Mouse (Mus musculus) frontal cortex, adult (tissue): ENCODE results near the gene Fam45a.

Experiments
- ATAC-seq: cut with Nextera tagmentation; 2 replicates; pipeline ENCODE4 v1.9.2; 2017; ENCODE audit warnings: mild to moderate bottlenecking, moderate library complexity, mixed read lengths; ENCODE audit not compliant: low TSS enrichment

The Fam45a gene

DNA sequence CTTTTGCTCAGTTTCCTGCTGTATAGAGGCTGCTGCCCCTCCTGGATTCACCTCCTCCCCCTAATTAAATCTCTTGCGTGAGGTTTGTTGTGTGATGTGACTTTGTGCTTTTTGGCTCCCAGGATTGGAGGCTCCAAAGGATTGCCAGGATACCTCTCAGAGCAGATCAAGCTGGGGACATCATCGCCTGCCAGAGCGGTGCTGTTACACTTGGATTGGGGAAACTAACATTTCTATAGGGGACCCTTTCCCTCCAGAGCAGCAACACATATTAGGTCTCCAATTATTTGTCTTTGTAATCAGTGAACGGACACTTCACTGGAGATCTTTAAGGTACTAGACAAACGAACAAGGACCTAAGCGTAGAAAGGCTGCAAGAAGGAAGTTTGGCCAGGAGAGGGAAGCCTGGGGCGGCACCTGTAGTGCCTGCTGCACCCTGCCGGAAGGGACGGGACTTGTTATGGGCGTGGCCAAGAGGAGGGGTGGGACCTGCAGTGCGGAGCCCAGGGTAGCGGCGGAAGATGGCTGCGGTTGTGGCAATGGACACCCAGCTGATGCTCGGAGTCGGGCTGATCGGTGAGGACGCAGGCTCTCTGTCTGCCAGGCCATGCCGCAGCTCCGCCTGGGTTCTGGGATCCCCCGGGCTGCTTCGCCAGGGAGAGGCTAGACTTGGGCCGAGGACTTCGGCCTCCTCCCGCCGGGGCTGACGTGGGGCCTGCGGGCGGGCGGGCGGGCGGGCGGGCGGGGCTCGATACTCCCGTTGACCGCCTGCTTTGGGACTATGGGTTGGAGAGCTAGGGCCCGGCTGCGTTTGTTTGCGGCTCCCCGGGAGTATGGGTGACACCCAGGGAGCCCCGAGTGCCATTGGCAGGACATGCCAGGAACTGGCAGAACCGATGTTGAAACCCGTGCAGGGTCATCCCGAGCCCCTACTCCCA, at the start of gene Fam45a:
TSS of gene Fam45a (plus strand) at position 488 of the 938 bp plus-strand sequence.
- ATAC-seq = peak; percentile 100

DNA sequence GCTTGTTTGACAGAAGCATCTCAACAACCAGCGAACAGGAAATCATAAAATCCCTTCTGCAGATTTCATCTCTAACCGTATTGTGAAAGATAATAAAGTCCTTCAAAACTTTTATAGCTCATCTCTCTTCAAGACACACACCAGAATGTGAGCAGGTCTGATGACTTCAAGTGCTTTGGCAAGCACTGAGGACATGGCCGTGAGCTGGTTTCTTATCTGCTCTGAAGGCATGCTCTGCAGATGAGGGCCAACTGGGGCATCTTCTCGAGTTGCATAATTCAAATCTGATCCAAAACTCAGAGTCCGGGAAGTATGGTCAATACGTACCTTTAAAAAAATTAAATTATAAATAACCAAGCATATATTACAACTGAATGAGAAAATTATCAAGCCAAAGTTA, 38.0 kb upstream of the Fam45a start:
- no peak for ATAC-seq

DNA sequence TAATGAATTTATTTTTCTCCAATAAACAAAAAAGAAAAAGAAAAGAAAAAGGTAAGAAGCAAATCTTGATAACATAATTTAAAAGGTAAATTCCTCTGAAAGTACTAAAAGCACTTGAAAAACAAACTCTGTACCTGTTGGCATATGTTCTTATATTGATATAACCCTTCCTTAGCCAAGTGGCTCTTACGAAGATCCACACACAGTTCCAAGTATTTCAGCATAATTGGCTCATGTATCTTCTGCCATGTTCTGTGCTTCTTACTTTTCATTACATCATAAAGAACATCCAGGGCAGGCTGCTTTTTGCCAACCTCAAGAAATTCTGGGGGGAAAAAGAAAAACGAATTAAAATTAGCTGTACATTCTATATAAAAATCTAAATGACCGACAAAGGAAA, 29.4 kb upstream of the Fam45a start:
- ATAC-seq = no peak

DNA sequence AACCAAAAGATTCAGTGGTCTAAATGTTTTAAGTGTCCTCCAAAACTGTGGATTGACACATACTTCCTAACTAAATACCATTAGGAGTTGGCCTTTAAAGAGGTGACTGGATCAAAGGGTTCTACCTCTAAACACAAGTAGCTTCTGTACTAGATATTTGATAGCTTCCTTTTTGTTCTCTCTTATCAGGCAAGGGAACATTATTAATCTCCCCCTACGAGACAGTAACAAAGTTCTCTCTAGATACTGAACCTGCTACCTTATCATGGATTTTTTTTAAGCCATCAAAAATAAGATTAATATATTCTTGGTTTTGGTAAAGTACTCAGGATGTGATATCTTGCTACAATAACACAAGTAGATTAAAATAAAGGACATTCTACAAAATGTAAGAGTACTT, 26.7 kb upstream of the Fam45a start:
- no peak for ATAC-seq

DNA sequence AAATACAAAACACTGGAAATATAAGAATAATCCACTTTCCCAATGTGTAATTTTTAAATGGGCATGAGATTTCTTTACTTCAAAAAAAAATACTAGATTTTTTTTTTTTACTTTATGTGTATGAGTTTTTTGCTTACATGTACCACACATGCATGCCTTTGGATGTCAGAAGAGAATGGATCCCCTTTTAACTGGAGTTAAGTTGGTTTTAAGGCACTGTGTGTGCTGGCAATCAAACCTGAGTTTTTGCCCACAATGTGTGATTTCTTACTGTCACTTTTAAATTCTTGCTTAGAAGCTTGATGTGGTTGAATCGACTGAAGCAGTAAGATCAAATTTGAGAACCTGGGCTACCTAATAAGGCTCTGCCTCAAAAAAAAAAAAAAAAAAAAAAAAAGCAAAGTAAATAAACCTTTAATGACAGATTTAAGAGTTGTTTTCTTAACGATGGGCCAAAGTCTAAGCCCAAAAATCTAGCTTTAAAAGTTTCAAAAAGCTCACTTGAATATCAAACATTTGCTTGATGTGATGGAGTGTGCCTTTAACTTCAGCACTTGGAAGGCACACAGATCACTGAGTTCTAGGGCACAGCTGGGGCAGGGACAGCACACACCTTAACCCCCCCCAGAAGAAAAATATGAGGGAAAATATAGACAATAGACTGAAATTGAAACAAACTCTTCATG, 23.8 kb upstream of the Fam45a start:
- ATAC-seq = no peak

DNA sequence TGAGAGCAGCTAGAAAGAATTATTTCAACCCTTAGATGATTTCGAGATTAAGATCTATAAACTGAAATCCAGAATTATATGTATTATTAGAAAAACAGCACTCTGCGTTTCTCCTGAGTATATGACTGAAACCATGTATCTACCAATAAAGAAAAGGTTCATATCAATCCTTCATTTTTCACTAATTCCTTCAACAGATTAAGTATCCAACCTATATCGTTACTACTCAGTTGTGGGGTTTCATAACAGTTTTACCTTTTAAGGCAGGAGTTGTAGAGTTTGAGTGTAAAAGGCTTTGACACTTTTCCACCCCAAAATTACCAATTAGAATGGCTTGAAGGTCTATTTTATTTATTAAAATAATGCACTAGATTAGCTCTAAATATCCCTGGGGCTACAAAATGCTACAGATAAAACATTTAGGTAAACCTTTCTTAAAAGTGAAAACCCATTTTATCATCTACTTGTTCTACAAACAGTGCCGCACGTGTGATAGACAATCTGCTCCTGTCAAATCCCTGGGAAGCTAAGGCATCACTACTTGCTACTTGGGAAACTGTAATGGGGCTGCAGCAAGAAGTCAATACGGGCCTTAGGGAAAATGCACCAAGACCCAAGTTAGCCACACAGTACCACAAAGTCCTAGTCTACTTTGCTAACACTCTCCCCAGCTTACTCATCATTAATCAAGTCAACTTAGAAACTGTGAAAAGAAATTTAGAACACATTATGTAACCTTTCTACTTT, 23.0 kb upstream of the Fam45a start:
- ATAC-seq = no peak

DNA sequence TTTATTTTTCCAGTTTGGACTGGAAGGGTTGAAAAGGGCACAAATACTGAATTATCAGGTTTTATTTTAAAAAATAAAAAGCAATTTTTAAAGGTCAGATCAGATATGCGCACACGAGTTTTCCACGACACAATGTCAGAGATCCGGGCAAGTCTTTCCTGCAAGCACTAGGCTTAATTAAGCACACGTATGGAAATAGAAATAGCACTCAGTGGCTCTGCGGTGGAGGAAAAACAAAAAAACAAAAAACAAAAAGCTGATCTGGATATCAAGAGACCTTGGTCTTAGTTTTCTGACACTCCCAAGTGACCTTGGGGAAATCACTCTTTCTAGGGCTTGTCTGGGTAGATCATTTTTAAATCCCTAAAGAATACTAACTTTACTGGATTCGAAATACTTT, 21.9 kb upstream of the Fam45a start:
- no peak for ATAC-seq

DNA sequence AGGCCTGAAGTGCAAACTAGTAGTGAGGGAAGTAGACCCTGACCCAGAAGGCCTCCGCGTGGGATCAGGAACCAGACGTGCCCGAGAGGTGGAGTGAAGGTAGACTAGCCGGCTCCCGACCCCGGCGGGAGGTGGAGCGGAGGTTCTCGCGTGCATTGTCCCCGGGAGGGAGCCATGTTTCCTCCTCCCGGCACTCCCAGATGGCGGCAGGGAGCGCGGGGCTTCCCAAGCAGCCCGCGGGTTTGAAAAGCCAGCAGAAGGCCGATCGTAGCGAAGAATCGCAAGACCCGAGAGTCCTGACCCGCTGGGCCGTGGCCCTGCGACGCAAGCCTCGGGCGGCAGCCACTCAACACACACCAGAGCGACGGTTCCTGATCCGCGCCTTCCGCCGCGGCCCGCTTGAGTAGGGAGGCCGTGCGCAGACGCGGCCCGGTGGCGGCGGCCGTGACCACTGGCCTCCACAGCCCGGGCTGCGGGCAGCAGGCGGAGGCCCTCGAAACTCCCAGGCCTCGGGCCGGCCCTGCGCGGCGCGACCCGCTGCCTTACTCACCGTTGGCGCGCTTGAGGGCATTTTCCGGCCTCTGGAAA, 21.4 kb upstream of the Fam45a start:
- peak; percentile 60 for ATAC-seq

DNA sequence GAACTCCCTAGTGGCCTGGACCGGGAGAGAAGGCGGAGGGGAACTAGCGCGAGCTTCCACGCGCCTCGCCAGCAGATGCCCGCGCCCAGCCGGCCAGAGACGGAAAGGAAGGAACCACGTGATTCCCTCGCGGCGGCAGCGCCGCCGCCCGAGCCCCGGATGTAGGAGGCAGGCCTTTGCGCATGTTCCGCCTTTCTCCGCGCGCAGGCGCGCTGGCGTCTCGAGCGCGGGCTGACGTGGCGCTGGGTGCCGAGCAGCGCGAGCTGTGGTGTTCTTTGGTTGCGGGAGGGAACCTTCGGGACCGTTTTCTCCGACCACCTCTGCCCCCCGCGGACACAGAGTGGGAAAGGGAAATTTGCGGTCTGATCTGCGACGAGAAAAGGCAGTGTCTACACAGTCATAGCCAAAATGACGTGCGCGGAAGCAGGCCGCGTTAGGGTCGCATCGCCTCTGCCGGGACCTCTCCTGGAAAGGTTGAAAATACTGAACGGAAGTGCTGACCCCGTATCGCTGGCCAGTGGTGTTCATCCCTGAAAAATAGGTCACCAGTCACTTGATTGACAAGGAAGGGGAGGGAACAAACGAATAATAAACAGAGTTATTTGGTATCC, 20.7 kb upstream of the Fam45a start, which contains the start of gene Eif3a:
TSS of gene Eif3a (minus strand) at position 108 of the 611 bp plus-strand sequence.
- ATAC-seq = peak; percentile 97

DNA sequence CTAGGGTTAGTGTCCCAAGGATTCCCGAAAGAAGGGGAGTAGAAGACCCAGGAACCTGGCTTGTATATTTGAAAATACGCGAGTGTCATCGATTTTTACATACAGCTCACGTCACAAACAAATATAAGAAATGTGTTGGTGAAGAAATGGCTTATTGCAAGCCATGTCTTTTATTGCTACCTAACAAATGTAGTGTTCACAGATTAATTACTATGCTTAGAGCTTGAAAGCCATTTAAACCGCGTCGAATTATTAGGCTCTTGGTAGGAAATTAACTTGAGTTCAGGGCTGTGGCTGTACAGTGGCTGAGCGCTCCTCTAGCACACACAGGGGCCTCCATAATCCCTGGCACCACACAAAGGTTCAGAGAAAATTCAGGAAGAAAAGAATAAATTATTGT, 20.2 kb upstream of the Fam45a start:
- ATAC-seq = no peak

DNA sequence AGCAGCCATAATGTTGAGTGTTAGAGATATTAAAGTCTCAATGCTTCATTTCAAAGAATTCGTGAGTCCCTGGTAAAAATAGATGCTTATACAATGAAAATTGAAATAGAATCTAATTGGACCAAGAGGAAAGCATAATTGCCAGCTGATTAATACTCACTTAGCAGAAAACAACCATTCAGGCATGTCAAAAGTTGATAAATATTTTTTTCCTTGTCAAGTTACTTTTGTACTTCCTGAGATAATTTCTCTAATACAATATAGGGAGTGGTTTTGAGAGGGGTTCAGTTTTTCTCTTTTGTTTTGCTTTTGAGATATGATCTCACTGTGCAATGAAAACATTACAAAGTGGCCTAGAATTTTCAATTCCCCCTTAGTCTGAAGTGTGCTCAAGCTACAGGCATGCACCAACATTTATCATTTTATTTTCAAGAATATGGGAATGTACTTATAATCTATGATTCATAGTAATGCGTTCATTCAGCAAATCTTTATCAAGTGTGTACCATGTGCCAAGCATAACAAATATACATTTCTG, 18.1 kb upstream of the Fam45a start:
- no peak for ATAC-seq

DNA sequence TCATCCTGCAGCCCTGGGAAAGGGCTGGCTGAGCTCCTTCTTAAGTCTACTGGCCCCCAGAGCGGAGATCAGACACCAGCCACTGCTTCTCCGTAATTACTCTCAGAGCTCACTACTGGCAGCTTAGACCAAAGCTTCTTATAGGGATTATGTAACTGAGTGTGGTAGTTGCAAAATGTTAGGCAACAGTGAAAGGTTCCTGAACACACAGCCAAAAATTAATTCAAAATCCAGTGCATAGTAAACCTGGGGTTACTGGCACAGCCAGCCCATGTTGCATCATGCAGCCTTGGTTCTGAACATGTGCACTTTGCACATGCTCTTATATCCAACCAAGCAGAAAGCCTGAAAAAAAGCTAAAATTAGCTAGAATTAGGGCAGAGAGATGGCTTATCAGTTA, 16.1 kb upstream of the Fam45a start:
- ATAC-seq = no peak

DNA sequence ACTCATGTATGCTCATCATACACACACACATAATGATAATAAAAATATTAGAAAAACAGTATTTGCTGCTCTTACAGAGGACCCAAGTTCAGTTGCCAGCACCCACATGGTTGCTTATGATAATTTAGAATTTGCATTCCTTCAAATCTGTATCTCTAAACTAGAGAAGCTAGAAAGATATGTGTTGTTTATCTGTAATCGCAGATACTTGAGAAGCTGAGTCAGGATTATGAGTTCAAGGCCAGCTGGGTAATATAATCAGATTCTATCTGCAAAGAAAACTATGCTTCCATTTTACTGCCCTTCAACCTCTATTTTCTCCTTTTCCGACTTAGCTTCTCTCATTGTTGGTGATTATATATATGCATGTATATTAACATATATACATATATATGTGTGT, 14.0 kb upstream of the Fam45a start:
- no peak for ATAC-seq

DNA sequence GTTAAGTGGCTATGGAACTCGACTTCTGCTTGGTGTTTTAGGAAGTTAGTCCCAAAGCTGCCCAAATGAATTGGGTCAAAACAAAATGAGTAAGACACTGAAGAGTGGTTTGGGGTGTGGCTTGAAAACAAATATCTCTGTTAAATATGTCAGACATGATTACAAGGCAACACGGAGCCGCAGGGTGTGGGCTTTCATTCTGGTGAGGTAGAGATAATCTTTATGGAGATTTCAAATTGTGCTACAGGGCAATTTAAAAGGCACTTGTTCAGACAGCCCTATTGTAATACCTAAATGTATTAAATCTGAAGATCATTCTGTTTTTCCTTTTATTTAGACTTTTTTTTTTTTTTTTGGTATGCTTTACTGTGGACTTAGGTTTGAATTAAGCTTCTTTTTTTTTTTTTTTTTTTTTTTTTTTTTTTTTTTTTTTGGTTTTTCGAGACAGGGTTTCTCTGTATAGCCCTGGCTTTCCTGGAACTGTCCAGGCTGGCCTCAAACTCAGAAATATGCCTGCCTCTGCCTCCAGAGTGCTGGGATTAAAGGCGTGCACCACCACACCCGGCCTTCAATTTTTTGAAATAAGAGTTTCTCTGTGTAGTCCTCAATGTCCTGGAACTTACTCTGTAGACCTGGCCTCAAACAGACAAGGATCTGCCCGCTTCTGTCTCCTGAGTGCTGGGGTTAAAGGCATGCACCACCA, 11.4 kb upstream of the Fam45a start:
- no peak for ATAC-seq

DNA sequence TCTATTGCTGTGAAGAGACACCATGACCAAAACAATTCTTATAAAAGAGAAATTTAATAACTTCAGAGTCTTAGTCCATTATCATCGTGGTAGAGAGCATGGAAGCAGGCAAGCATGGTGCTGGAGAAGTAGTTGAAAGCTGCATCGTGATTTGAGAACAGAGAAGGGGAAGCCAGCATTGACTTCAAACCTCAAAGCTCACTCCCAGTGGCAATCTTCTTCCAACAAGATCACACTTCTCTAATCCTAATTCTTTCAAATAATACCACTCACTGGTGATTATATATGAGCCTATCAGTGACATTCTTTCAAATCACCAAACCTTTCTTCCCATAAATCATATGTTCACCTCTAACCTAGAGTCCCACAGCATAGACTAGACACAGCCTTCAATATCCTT, 6.5 kb upstream of the Fam45a start:
- no peak for ATAC-seq

DNA sequence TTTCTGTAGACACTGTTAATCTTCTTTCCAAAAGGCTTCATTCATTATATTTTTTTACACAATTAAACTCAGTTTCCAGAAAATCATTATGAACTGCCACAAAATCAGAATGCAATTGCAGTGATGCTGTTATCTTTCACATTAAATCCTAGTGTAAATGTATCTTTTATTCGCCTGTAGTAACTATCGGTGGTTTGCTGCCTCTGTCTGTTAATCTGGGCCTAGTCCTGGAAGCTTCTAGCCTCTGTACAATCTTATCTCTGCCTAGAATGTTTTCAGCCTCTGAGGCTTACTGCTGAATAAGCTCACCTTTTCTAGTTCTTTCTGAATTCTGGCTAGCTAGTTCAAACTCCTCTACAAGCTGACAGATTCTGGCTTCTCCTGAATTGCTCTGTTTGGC, 1.5 kb upstream of the Fam45a start:
- no peak for ATAC-seq

DNA sequence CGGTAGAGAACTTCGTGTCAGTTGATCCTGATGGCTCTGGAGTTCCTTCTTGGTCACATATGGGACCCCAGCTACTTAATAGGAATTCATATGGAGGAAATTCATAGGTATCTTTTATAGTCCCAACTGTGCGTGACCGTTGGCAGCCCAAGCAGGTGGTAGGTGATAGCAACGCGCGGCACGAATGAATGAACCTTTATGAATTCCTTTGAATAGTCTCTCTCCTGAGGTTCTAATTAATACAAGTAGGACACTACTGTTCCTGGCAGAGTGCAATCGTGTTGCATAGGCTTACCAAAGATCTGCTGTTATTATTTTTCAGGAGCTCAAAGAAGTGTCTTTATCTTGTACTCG, 628 bp downstream of the Fam45a start:
- ATAC-seq = no peak

DNA sequence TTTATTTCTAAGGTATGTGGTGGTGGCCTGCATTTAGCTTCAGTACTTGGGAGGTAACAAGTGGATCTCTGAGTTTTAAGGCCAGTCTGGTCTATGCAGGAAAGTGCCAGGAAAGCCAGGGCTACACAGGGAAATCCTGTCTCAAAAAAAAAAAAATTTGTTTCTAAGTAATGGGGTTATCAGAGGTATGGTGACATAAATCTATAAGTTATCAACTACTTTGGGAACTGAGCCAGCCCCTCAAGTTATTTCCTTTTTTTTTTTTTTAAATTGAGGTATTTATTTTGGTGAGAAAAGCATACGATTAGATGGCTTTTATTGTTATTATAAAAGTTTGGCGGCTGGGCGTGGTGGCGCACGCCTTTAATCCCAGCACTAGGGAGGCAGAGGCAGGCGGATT, 1.7 kb downstream of the Fam45a start:
- ATAC-seq = no peak

DNA sequence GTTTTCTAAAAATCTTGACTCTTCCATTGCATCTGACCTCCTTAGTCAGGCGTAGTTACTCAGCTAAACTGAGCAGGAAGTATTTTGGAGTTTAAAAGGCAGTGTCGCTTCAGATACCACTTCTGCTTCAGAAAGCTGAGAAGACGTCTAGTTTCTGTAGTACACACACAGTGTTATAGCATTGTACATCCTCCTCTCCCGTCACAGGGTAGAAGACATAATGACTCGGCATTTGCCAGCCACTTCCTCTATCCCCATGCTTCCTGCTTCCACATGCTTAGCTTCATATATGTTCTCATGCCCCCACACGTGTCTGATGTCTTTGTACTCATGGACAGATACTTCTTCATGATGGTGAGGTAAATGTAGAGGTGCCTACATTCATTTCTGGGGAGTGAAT, 7.3 kb downstream of the Fam45a start:
- no peak for ATAC-seq

DNA sequence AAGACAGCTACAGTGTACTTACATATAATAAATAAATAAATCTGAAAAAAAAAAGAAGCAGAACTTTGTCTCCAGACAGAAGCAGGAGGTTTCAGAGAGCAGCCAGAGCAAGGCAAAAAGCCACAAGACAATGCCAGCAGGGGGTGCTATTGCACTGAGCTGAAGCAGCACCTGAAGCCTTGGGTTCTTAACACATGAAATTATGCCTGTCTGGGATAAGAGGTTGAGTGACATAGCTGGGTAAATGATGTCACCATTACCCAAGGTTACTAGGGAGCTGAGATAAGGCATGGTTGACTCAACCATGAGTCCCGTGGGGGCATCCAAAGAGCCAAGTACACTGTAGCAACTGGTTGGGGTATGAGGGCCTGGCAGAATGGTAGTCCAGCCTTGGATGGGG, 26.4 kb downstream of the Fam45a start:
- ATAC-seq = no peak

DNA sequence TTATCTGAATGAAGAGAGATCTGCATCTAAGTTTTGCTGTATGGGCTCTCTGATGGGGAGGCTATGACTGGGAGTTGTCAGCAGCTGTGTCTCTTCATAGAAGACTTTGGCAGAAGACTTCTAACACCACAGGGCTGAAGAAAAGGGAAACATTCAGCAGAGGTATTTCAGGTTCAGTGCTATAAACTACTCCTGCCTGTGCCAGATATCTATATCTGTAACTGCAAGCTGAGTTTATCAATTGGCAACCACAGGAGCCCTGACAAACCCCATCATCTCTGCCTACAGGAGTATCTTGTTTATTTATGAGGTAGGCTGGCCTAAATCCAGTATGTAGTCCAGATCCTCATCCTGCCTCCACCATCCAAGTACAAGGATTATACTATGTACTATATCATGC, 31.9 kb downstream of the Fam45a start:
- peak; percentile 47 for ATAC-seq
